Comparison of ENCODE assay signal across 19 mouse cellular contexts in genomic region chr1:152139496-152139895, GRCm38 (mm10). TPM values are rescaled to one million over a fixed set of nuclear protein-coding genes. Genes with fewer than 3 reads are reported as not detected.
DNase-seq lines count a peak whose midpoint lies in the region; ATAC-seq and TF ChIP-seq lines count a peak whose summit lies in the region.
"Had no signal": no experiment of that assay in that cellular context is flagged by ENCODE, and none has a peak within 500 bp of the region (broad histone marks: within the 10 kb centered on the region; RNA-seq: fewer than 3 reads in every experiment).

No protein-coding gene starts in this region.

- H3K4me1 ChIP-seq in lung, embryonic 14.5 days (ENCODE audit: insufficient read depth): no peaks in the 10 kb centered on the region
- H3K4me1 ChIP-seq: forebrain, embryonic 15.5 days; hindbrain, embryonic 10.5 days; neural tube, embryonic 13.5 days had no signal

- ATAC-seq in lung, embryonic 14.5 days (ENCODE audit: insufficient read depth): no peak
- ATAC-seq: forebrain, embryonic 15.5 days; hindbrain, postnatal 0 days; intestine, postnatal 0 days had no signal

- TF ChIP-seq CTCF in lung, embryonic 14.5 days (IDR thresholded peaks at IDR 0.05; ENCODE audit: low read depth): no peak

- H3K27me3 ChIP-seq in lung, embryonic 14.5 days (ENCODE audit: insufficient read depth, low read length): no peaks in the 10 kb centered on the region
- H3K27me3 ChIP-seq: forebrain, embryonic 15.5 days; neural tube, embryonic 13.5 days had no signal

- no peak overlapping the region for H3K9ac ChIP-seq in lung, embryonic 14.5 days
- H3K9ac ChIP-seq: forebrain, embryonic 15.5 days; neural tube, embryonic 13.5 days had no signal

- H3K36me3 ChIP-seq in lung, embryonic 14.5 days (ENCODE audit: insufficient read depth): no peaks in the 10 kb centered on the region
- H3K36me3 ChIP-seq: forebrain, embryonic 15.5 days; hindbrain, embryonic 10.5 days; neural tube, embryonic 13.5 days had no signal

- no peak overlapping the region for H3K4me2 ChIP-seq in lung, embryonic 14.5 days
- H3K4me2 ChIP-seq: forebrain, embryonic 15.5 days; neural tube, embryonic 13.5 days had no signal

- H3K9me3 ChIP-seq in lung, embryonic 14.5 days (ENCODE audit: low read depth, low read length): no peaks in the 10 kb centered on the region; the same call in 1 of the 2 replicates
- H3K9me3 ChIP-seq: forebrain, embryonic 15.5 days had no signal

- no peak overlapping the region for H3K4me3 ChIP-seq in lung, embryonic 14.5 days (ENCODE audit: low read depth, low read length)
- H3K4me3 ChIP-seq: forebrain, embryonic 15.5 days; hindbrain, embryonic 10.5 days; neural tube, embryonic 13.5 days had no signal

- 54% methylated on average over 4 of the region's 4 CpGs for WGBS in lung, embryonic 14.5 days

- H3K27ac ChIP-seq in lung, embryonic 14.5 days (ENCODE audit: low read depth): no peak overlapping the region
- H3K27ac ChIP-seq: forebrain, embryonic 15.5 days; hindbrain, embryonic 10.5 days; hindbrain, postnatal 0 days; neural tube, embryonic 13.5 days had no signal

- DNase-seq in heart, adult 8-10 months (ENCODE audit: low spot score): peak; percentile 35
- no peak for DNase-seq in heart, postnatal 25 days (ENCODE audit: low spot score)
- DNase-seq in lung, embryonic 14.5 days: peak; percentile 11
- no peak for DNase-seq in lung, postnatal 14 days
- DNase-seq in heart, adult 9 months (ENCODE audit: low spot score in 2 of 2): peak; percentile 26 to 35
- no peak for DNase-seq in thymus, adult 18-20 months
- no peak for DNase-seq in adipocyte (ENCODE audit: low spot score)
- DNase-seq: cerebellum, adult 9-11 months; left cerebral cortex, postnatal 4 days; liver; lung, postnatal 10 days; midbrain, embryonic 14.5 days; spleen, adult 18-20 months; thymus, postnatal 4 days had no signal

- intact Hi-C loops in heart, postnatal 25 days (cut with DNase I): no loop called here

RNA-seq across cellular contexts. Expression of gene 1700025G04Rik, which starts 49.6 kb away (rescaled TPM):
- total RNA-seq in heart, adult 8-10 months (2022): 10 to 100 TPM; 37.1 to 52.9 (median 46.2) TPM
- 10 to 100 TPM; 39.7 to 43.3 TPM for total RNA-seq in heart, postnatal 25 days (2021)
- polyA plus RNA-seq in lung, embryonic 14.5 days (2014; fragmentation: Nextera tagmentation; extraction: Ambion mirVana): 24.9 and 27.4 TPM in 2 replicates

Comparison
In these comparisons a context has a peak if more than half of its experiments do, and no peak if none do; other contexts are left out.
1. DNase-seq: peak in heart, adult 8-10 months (single experiment), lung, embryonic 14.5 days (single experiment) and heart, adult 9 months (2 of 2); none in heart, postnatal 25 days (single experiment), lung, postnatal 14 days (single experiment), thymus, adult 18-20 months (0 of 2) and adipocyte (single experiment).